Mouse (Mus musculus) ES-Bruce4 (cell line): Measurements from ENCODE around the gene Il1f10. TPM values are rescaled to one million over a fixed set of nuclear protein-coding genes. Genes with fewer than 3 reads are reported as not detected.

ENCODE experiments used
- H3K27ac ChIP-seq: 2 replicates; pipeline ENCODE4 v1.5.1; 2012; ENCODE audit warnings: low read length, inconsistent platforms; ENCODE audit not compliant: insufficient read depth
- H3K27me3 ChIP-seq: 2 replicates; pipeline ENCODE4 v1.6.1; 2012; ENCODE audit warnings: mild to moderate bottlenecking, low read length, inconsistent platforms; ENCODE audit not compliant: control insufficient read depth, poor library complexity, insufficient read depth, severe bottlenecking
- H3K36me3 ChIP-seq: 2 replicates; pipeline ENCODE4 v1.6.1; 2012; ENCODE audit warnings: inconsistent platforms, mild to moderate bottlenecking, low read length, moderate library complexity; ENCODE audit not compliant: control insufficient read depth, poor library complexity, insufficient read depth, severe bottlenecking
- H3K4me1 ChIP-seq: one replicate; pipeline ENCODE4 v1.8.1; 2011; ENCODE audit warnings: low read length; ENCODE audit not compliant: control insufficient read depth, insufficient read depth
- H3K4me3 ChIP-seq: 2 replicates; pipeline ENCODE4 v1.5.1; 2011; ENCODE audit warnings: low read depth, mild to moderate bottlenecking, low read length
- H3K9ac ChIP-seq: 2 replicates; pipeline ENCODE4 v1.6.1; 2012; ENCODE audit warnings: low read depth, mild to moderate bottlenecking, inconsistent platforms; ENCODE audit not compliant: poor library complexity, severe bottlenecking
- H3K9me3 ChIP-seq: replicated peaks from 2 replicates; pipeline ENCODE4 v1.6.1; 2012; ENCODE audit warnings: mild to moderate bottlenecking, low read length, inconsistent platforms; ENCODE audit not compliant: control insufficient read depth, poor library complexity, insufficient read depth, severe bottlenecking
- CTCF ChIP-seq: IDR thresholded peaks from one replicate; pipeline ENCODE4 v1.8.1; 2011; ENCODE audit warnings: low read depth, low read length
- EP300 ChIP-seq: IDR thresholded peaks from 2 replicates; pipeline ENCODE4 v1.6.1; 2011; ENCODE audit warnings: low read depth, low read length; ENCODE audit not compliant: insufficient read depth
- POLR2A ChIP-seq: IDR thresholded peaks from one replicate; pipeline ENCODE4 v1.8.1; 2011; ENCODE audit warnings: low read length; ENCODE audit not compliant: insufficient read depth
- polyA plus RNA-seq: library from polyadenylated mRNA; stranded (reverse); fragments of >200 nt; gene quantifications from 2 replicates; pipeline ENCODE4 v1.2.4, GENCODE M21; 2011; ENCODE audit warnings: low read depth; ENCODE audit not compliant: missing spikeins, insufficient read depth, insufficient read length

The Il1f10 gene
- polyA plus RNA-seq: not detected in 2 replicates

DNA sequence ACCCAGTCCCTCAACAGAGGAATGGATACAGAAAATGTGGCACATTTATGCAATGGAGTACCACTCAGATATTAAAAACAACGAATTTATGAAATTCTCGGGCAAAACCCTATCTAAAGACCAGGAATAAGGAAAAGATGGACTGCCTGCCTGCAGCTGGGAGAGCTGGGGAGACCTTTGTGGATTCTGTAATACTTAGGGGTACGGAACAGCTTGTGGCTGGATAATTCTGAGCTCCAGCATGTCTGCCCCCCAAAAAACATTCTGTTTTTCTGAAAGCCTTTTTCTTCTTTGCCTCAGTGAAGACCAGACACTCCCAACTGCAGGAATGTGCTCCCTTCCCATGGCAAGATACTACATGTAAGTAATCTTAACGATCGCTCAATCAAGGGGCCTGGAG, at the start of gene Il1f10:
Il1f10 (plus strand) TSS at position 301 of the 400 bp plus-strand sequence.
- no peak within 1 kb of the TSS for H3K27ac ChIP-seq
- H3K36me3 ChIP-seq: no peaks in the 10 kb centered on the region
- TF ChIP-seq EP300 (no peak), POLR2A (no peak), CTCF (no peak)
- H3K27me3 ChIP-seq: no peaks in the 10 kb centered on the region
- H3K9me3 ChIP-seq: no peaks in the 10 kb centered on the region
- no peak within 1 kb of the TSS for H3K9ac ChIP-seq
- H3K4me3 ChIP-seq: no peak within 1 kb of the TSS
- no peaks in the 10 kb centered on the region for H3K4me1 ChIP-seq

DNA sequence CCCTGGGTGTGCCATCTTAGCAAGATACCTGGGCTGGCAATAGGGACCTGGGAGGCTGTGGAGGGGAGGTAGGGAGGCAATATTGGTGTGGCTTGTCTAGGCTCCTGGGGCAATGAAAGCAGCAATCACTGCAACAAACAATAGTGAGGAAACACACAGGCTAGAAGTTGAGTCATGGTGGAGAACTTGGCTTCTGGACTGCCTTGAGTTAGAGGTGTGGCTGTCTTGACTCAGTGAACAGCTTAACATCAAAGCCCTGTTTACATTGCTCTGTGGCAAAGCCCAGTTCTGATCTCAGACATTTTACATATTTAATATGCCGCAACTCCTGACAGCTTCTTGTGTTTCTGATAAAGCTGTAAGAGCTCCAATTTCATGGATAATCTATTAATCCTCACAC, 23.5 kb upstream of the Il1f10 start:
- no peak overlapping the region for H3K9ac ChIP-seq
- H3K4me3 ChIP-seq: no peak overlapping the region
- no peaks in the 10 kb centered on the region for H3K27me3 ChIP-seq
- TF ChIP-seq POLR2A: no peak
- TF ChIP-seq CTCF: no peak
- no peak for TF ChIP-seq EP300
- H3K27ac ChIP-seq: no peak overlapping the region
- no peaks in the 10 kb centered on the region for H3K4me1 ChIP-seq
- H3K9me3 ChIP-seq: no peaks in the 10 kb centered on the region
- no peaks in the 10 kb centered on the region for H3K36me3 ChIP-seq

DNA sequence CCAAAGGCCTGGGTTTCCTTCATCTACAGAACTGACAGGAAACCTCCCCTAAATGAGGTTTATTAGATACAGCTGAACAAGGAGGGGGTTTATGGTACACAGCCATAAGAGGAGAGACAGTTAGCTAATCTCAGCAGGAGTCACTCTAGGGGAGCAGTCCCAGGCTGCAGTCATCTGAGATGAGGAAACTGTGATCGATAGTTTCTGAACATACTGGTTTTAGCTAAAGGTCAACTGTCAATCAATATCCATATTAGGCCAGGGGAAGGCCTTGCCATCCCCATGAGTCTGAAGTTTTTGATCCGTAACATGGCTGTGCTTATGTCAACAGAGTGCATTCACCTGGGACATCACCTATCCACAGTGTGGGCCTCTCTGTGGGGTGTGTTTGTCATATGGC, 17.4 kb upstream of the Il1f10 start:
- Histone ChIP-seq H3K36me3 (no peaks in the 10 kb centered on the region), H3K9ac (no peak overlapping the region), H3K27me3 (no peaks in the 10 kb centered on the region), H3K27ac (no peak overlapping the region), H3K4me1 (no peaks in the 10 kb centered on the region), H3K9me3 (no peaks in the 10 kb centered on the region), H3K4me3 (no peak overlapping the region)
- TF ChIP-seq EP300 (no peak), CTCF (no peak), POLR2A (no peak)

GRCm38 (mm10) chr2:24275146-24275545, 15.8 kb upstream of the Il1f10 start:
- Histone ChIP-seq H3K9me3 (no peaks in the 10 kb centered on the region), H3K4me3 (no peak overlapping the region), H3K9ac (no peak overlapping the region), H3K27ac (no peak overlapping the region), H3K27me3 (no peaks in the 10 kb centered on the region), H3K36me3 (no peaks in the 10 kb centered on the region), H3K4me1 (no peaks in the 10 kb centered on the region)
- TF ChIP-seq EP300 (no peak), CTCF (no peak), POLR2A (no peak)

GRCm38 (mm10) chr2:24276654-24277053, 14.3 kb upstream of the Il1f10 start, which contains the start of gene Il1f5:
Il1f5 (plus strand) TSS chr2:24276954.
- TF ChIP-seq CTCF: no peak
- no peak for TF ChIP-seq POLR2A
- TF ChIP-seq EP300: no peak
- no peaks in the 10 kb centered on the region for H3K4me1 ChIP-seq
- H3K9ac ChIP-seq: no peak within 1 kb of the TSS
- no peaks in the 10 kb centered on the region for H3K36me3 ChIP-seq
- H3K4me3 ChIP-seq: no peak within 1 kb of the TSS
- H3K27ac ChIP-seq: no peak within 1 kb of the TSS
- no peaks in the 10 kb centered on the region for H3K27me3 ChIP-seq
- no peaks in the 10 kb centered on the region for H3K9me3 ChIP-seq

DNA sequence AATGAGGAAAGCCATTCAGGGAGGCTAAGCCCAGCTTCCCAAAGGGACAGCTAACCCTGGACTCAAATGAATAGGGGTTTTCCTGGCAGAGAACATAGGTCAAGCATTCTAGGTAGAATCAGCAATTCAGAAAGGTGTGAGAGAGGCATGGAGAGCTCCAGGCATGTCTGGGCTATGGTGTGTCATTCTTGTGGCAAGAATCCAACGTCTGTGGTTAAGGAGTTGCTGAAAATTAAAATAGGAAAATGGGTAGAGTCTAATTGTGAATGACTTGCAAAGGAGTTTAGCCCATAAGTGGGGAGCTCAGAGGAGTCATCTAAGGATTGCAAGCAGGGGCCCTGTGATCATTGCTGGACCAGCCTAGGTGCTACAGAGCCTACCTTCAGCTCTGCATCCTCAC, 3.6 kb downstream of the Il1f10 start:
- Histone ChIP-seq H3K4me3 (no peak overlapping the region), H3K36me3 (no peaks in the 10 kb centered on the region), H3K9me3 (no peaks in the 10 kb centered on the region), H3K4me1 (no peaks in the 10 kb centered on the region), H3K9ac (no peak overlapping the region), H3K27me3 (no peaks in the 10 kb centered on the region), H3K27ac (no peak overlapping the region)
- TF ChIP-seq EP300: no peak
- TF ChIP-seq POLR2A: no peak
- TF ChIP-seq CTCF: no peak
